Mouse (Mus musculus): ENCODE results near the gene Slc27a2.

Slc27a2 gene

DNA sequence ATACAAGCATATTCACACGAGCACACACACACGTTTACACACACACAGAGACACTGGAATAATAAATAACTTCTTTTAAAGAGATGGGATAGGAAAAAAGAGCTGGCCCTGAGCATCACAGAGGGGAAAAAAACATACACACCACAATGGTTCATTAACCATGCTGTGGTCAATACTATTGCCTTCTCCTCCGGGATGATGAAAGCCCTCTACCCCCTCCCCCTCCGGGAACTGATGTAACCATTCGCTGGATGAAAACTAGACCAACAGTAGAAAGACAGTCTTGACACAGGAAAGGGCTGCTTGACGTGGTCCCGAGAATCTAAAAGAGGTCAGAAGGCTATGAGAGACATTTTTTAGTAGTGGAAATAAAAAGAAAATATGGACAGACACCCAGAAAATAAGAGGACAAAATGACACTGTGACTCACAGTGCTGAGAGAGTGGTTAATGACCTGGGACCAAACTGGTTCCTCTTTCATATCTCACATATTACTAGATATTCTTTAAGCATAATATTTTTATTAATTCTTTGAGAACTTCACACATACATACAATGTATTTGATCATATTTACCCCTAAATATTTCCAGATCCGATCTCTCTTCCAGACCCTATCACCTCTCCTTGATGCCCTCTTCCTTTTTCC lies 840 bp upstream of the Slc27a2 start:
- in situ Hi-C loops (cut with MboI, MseI): no loop called here

- in situ Hi-C loops (cut with MboI, MseI): no loop called here
These were observed 311 bp upstream of the Slc27a2 start for GRCm38 (mm10) chr2:126551896-126552295.

DNA sequence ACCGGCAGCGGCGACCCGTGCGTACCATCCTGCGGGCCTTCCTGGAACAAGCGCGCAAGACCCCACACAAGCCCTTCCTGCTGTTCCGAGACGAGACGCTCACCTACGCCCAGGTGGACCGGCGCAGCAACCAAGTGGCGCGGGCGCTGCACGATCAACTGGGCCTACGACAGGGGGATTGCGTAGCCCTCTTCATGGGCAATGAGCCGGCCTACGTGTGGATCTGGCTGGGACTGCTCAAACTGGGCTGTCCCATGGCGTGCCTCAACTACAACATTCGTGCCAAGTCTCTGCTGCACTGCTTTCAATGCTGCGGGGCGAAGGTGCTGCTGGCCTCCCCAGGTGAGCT lies 1.1 kb downstream of the Slc27a2 start:
- in situ Hi-C loops (cut with MboI, MseI): no loop called here

DNA sequence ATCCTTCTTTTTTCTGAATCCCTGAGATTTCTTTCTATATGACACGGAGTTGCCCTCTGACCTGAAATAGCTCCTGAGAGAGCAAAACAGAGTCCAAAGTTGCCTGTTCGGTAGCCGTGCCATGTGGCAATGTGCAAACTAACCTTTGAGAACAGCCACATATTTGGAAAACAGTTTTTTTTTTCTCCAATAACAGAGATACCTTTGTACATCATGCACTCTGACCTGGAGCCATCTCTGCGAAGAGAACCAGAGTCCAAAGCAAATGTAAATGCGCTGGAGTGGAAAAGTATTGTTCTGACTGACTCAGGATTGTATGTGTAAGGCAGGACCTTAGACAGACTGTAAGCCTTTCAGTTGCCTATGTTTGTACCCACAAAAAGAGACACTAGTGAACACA lies 3.3 kb downstream of the Slc27a2 start:
- in situ Hi-C loops (cut with MboI, MseI): no loop called here

GRCm38 (mm10) chr2:126560094-126560493 lies 7.9 kb downstream of the Slc27a2 start:
- in situ Hi-C loops (cut with MboI, MseI): no loop called here

DNA sequence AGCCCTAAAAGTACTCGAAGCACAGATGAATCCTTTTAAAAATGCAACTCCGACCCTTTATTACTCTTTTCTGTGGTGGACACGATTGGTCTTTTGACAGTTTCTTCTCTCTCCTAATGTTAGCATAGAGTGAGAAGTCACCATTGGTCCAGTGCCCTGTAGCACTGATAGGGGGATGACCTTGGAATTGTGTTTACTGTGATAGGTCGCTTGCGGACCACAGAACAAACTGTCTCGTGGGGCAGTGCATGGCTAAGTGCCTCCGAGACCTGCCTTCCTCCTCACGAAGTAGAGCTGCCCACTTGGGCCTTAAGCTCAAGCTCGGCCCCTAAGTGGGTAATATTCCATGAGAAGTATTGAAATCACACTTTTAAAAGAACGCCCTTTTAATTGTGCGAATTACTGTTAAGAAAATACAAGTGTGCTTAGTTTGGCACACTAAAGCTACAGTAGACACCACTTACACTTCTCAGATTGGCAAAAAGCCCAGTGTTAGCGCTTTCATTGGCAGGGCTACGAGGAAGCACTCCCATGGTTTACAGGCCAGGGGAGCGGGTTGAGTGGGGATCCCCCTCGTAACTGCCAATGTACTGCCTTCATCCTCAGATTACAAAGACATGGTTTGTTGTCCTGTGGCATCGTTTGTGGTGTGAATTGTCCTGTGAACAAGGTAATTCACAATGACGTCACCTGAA lies 11.4 kb downstream of the Slc27a2 start:
- in situ Hi-C loops (cut with MboI, MseI): no loop called here

GRCm38 (mm10) chr2:126572163-126572562 lies 20.0 kb downstream of the Slc27a2 start:
- in situ Hi-C loops (cut with MboI, MseI): no loop called here

DNA sequence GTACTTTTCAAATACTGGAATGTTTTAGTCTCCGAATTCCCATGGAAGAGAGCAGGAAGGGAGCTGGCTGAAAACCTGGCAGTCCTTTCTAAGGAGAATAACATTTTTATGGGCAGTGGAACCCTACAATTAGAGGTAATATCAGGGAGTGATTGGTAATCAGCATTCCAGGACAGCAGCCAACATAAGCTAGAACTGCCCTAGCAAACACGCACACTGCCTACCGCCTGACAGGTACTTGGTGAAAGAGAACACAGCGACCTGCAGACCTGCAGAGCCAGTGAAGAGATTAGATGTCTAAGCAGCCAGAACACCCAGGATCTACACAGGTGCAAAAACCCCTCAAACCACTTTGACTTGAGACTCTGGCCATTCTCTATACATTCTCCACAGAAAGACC lies 20.5 kb downstream of the Slc27a2 start:
- in situ Hi-C loops (cut with MboI, MseI): no loop called here

GRCm38 (mm10) chr2:126575391-126576176 lies 23.4 kb downstream of the Slc27a2 start:
- in situ Hi-C loops (cut with MboI, MseI): no loop called here

- in situ Hi-C loops (cut with MboI, MseI): no loop called here
These were observed 25.2 kb downstream of the Slc27a2 start for GRCm38 (mm10) chr2:126577362-126577761.

GRCm38 (mm10) chr2:126579282-126579681 lies 27.1 kb downstream of the Slc27a2 start:
- in situ Hi-C loops (cut with MboI, MseI): no loop called here

- in situ Hi-C loops (cut with MboI, MseI): no loop called here
These were observed 31.8 kb downstream of the Slc27a2 start for GRCm38 (mm10) chr2:126583960-126584359.

GRCm38 (mm10) chr2:126584621-126585369 lies 32.6 kb downstream of the Slc27a2 start:
- in situ Hi-C loops (cut with MboI, MseI): no loop called here

GRCm38 (mm10) chr2:126587468-126587867 lies 35.3 kb downstream of the Slc27a2 start:
- in situ Hi-C loops (cut with MboI, MseI): no loop called here

GRCm38 (mm10) chr2:126591304-126591703 lies 39.1 kb downstream of the Slc27a2 start:
- in situ Hi-C loops (cut with MboI, MseI): loop anchor here (5.0 to 10.0 kb wide), 2 partner anchors 413 to 416 kb away; partner anchors contain the start of gene Ap4e1 (in 2 of the 2)

- in situ Hi-C loops (cut with MboI, MseI): loop anchor here (5.0 to 10.0 kb wide), 2 partner anchors 411 to 413 kb away; partner anchors contain the start of gene Ap4e1 (in 2 of the 2)
These were observed 41.8 kb downstream of the Slc27a2 start for GRCm38 (mm10) chr2:126593831-126594610.

- in situ Hi-C loops (cut with MboI, MseI): loop anchor here (5.0 to 10.0 kb wide), 2 partner anchors 66 to 408 kb away; partner anchors contain the start of gene Ap4e1 (in 1 of the 2)
These were observed 44.3 kb downstream of the Slc27a2 start for GRCm38 (mm10) chr2:126596347-126597072.

- in situ Hi-C loops (cut with MboI, MseI): loop anchor here (5.0 to 10.0 kb wide), 2 partner anchors 65 to 407 kb away; partner anchors contain the start of gene Ap4e1 (in 1 of the 2)
These were observed 45.4 kb downstream of the Slc27a2 start for GRCm38 (mm10) chr2:126597279-126598241.

- in situ Hi-C loops (cut with MboI, MseI): loop anchor here (5.0 to 10.0 kb wide), 2 partner anchors 64 to 406 kb away; partner anchors contain the start of gene Ap4e1 (in 1 of the 2)
These were observed 46.2 kb downstream of the Slc27a2 start for GRCm38 (mm10) chr2:126598359-126598758.
